Mouse (Mus musculus) urinary bladder, postnatal 10 days (tissue): Measurements from ENCODE around the gene Negr1.

ENCODE experiments used
- DNase-seq: peaks from one replicate; pipeline ENCODE4 v3.0.0; 2022; ENCODE audit warnings: low spot score

The Negr1 gene

GRCm38 (mm10) chr3:156903925-156904576, 342.5 kb downstream of the Negr1 start:
- no peak for DNase-seq

- no peak for DNase-seq
Observed at GRCm38 (mm10) chr3:156912816-156913215, 351.2 kb downstream of the Negr1 start.

DNA sequence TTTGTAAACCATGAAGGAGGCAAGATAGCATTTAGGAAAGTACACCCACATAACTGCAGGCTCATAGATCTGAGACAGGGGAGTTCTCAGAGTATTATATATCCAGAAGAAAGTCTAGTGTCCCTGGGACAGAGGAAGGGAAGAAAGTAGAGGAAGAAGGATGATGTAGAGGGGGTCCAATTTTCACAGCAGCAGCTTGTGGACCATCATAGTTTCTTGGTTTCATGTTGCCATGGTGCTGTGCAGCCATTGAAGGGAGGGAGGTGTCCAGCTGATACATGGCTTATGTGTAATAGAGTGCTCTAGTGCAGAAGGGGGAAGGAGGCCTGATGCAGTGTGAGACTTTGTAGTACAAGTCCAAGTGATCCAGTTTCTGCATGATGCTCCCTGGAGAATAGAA, 359.8 kb downstream of the Negr1 start:
- DNase-seq = no peak

DNA sequence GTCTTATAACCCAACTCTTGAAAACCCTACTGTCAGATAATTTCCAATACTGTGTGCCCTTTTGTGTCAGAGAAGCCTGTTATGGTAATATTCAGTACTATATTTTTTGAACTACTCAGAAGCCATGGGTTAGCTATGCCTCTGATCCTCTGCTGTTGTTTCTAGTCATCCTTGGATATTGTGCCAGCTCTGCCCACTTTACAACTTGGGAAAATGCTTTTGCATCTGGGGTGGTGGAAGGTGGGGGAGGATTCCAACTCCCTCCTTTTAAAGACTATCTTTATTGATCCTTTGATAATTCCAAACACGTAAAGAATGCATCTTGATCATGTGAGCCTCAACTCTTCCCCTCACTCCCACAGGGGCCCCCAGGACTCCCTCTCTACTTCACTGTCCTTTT, 361.6 kb downstream of the Negr1 start:
- no peak for DNase-seq

DNA sequence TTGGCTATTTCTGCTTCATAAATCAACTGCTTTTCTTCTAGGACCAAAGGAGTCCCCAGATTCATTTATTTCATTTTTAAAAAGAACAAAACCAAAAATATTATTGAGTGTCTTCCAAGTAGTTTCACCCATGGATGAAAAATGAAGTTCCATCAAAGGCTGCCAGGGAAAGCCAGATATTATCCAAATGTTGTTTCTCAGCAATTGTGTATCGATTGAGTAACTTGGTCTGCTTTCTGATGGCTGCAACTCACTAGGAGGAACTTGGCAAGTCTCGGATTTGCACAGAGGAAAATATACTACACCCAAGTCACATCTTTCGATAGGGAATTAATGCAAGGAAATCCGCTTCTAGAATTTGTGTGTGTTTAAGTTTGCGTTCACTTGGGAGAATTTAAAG, 363.5 kb downstream of the Negr1 start:
- no peak for DNase-seq

- DNase-seq = no peak
Observed at GRCm38 (mm10) chr3:156928396-156929061, 366.9 kb downstream of the Negr1 start.

DNA sequence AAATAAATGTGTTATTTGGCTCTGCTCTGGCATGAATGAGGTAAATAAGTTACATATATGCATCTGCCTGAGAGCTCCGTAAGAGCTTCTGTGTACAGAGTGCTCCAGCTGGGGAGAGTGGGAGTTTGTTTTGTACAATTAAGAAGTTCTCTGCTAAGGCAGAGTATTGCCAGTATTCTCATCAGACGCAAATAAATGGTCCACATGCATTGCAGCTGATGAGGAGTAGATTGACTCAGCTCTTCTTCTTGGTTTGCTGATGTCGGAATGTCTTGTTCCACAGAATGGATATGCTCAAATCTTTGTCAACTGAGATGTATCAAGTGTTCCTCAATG, 367.4 kb downstream of the Negr1 start:
- DNase-seq = no peak

- DNase-seq = no peak
Observed at GRCm38 (mm10) chr3:156929677-156930440, 368.3 kb downstream of the Negr1 start.

- no peak for DNase-seq
Observed at GRCm38 (mm10) chr3:156931011-156931410, 369.4 kb downstream of the Negr1 start.

GRCm38 (mm10) chr3:156931540-156931939, 369.9 kb downstream of the Negr1 start:
- DNase-seq = no peak

DNA sequence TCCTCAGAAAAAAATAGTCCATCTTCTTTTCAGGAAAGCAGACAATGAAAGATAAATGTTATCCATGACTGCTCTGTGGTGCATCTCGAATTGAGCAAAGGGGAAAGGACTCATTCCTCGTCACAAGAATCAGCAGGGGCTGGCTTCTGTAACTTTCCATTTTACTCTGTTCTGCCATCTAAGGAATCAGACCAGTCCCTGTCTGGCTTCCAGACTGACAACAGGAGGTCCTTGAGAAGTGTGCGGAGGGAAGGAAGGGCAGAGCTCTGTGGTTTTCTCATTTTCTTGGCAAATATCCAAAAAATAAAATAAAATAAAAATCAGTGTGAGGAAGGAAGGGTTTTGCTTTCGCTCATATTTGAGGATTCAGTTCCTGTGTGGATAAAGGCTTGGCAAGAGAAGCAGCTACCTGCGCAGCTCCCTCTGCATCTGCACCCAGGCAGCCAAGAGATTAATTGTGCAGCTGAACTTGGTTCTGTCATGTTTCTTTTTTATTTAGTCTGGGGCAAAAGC, 373.2 kb downstream of the Negr1 start:
- no peak for DNase-seq

DNA sequence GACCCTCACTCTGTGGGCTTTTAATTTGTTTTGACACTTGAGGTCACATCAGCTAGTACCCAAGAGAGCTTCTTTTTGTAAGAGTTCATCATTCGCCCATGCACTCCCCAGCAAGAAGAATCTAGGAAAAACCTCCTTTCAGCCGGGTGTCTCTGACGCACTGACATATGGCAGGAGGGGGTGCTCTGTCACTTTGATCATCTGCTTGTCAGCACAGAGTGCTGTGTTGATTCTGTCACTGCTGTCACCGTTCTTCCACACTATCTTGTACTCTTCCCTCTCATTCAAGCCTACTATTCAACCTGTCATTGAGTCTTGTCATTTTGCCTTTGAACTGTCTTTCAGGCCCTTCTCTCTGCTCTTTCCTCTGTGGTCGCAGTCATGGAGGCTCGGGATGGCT, 385.8 kb downstream of the Negr1 start:
- no peak for DNase-seq

GRCm38 (mm10) chr3:156952970-156953369, 391.4 kb downstream of the Negr1 start:
- no peak for DNase-seq

DNA sequence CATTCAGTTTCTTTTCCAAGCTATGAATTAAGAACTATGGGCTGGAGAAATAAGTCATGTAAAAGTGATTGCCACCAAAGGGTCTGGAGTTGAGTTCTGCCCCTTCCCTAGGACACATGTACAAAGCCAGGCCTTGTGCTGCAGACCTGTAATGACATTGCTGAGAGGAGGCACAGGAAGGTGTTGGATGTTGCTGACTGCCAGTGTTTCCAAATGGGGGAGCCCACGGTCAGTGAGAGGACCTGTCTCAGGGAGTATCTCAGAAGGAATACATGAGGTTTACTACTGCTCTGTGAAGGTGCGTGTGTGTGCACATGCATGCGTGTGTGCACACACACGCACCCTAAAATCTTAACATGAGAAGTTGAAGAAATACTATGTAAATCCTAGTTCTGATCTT, 393.5 kb downstream of the Negr1 start:
- no peak for DNase-seq

GRCm38 (mm10) chr3:156958640-156959039, 397.0 kb downstream of the Negr1 start:
- DNase-seq = no peak

DNA sequence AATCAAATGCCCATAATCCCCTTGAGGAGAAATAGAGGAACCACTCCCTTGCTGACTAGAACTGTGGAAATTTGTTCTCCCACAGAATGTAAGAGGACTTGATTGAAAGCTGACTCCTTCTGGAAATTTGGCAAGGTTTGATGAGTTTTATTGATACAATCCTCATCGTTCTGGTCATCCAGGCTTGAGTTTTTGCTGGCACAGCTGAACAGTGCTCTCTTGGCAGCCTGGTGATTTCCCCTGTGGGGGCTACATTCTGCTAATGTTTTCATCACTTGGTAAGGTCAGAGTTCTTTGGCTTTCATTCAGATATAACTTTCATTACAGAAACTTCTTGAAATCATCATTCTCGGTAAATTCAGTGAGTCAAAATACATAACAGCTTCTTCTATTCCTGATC, 407.2 kb downstream of the Negr1 start:
- no peak for DNase-seq

DNA sequence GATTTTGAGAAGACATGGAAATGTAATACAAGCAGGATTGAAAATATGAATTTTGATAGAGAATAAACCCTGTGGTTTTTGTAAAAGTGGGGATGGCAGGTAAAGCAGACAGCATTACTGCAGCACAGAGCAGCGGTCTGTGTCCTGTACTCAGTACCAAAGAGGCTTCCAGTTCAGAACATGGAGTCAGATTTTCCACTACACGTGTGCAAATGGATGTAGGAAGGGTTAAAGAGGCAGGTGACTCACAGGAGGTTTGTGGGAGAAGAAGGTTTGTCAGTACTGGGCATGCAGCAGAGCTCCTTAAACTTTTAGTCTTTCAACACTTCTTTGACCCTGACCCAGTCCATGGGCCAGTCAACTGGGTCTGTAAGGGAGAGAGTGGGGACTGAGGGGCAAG, 409.5 kb downstream of the Negr1 start:
- no peak for DNase-seq

- no peak for DNase-seq
Observed at GRCm38 (mm10) chr3:156976816-156977215, 415.2 kb downstream of the Negr1 start.

DNA sequence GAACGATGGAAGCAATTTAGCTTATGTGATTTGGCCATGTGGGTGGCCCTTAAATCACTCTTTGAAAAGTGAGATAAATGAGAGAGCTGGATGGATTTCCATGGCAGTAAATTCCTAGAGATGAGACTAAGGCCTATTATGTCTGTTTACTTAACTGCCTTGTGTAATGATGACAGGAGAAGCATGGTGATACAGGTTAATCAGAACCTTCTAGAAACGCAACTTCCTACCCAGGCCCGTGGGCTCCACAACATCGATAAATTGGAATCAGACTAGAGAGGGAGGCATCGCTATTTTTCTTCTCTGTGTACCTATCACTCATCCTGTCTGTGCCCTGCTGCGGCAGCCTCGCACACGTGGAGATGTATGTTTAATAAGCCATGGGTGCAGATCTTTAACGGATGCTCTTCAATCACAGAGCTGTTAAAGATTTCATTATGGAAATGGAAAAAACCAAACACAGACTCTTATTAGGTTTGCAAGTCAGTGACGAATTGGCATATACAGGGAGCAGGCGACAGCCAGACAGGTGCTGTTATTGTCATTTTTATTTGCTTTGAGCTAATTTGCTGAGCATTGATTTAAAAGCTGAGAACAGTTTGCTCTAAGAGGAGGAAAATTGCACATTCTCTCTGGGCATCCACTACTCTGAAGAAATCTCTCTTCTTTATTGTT, 418.6 kb downstream of the Negr1 start:
- no peak for DNase-seq

- no peak for DNase-seq
Observed at GRCm38 (mm10) chr3:156982102-156982501, 420.5 kb downstream of the Negr1 start.

DNA sequence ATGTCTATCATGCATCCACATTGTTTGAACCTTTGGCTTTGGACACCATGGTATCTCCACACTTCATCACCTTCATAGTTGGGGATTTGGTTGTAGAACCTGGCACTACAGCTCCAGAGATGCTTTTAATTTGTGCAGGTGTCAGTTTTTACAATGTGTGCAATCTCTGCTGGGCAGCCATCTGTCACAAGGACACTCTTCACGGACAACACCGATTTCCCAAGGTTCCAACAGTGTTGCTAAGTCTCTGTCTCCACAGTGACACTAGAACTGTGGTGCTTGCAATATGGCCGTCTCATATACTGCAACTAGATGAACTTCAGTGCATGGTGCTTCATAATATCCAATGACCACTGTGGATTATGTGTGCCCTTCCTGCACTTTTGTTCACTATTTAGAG, 425.5 kb downstream of the Negr1 start:
- no peak for DNase-seq

GRCm38 (mm10) chr3:156992171-156992570, 430.6 kb downstream of the Negr1 start:
- no peak for DNase-seq

DNA sequence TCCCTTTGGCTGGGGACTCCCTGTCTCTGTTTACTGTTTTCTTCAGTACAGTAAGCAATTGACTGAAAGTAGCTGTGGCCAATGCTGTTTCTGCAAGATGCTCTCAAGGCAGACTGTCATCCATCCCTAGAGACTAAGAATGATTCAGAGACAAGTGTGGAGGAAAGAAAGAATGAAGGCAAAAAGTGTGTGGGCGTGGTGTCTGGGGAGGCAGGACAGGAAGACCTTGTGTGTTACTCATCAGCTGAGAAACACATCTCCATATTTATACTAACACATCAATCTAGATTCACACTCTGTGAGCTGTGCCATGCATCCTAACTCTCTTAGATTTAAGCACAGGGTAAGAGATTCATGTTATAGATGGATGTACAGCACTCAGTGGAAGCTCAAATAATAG, 431.2 kb downstream of the Negr1 start:
- DNase-seq = no peak
